Mouse (Mus musculus) lung, postnatal 36 days (tissue): ENCODE results near the gene Trrap.
"Not testable (repeated sequence)": the region's sequence is repeated elsewhere in the genome, so short reads cannot be mapped to it uniquely, and the experiment has no call there.

Experiments
- DNase-seq: peaks from one replicate; pipeline ENCODE4 v3.0.0; 2022; ENCODE audit warnings: mixed read lengths

The Trrap gene

GRCm38 (mm10) chr5:144767106-144767798, at the start of gene Trrap:
Gene Trrap, plus strand, starts transcription at chr5:144767732.
- not testable (repeated sequence) for DNase-seq

- no peak for DNase-seq
These were observed 47.8 kb upstream of the Trrap start for GRCm38 (mm10) chr5:144719781-144720180.

GRCm38 (mm10) chr5:144720281-144720680, 47.3 kb upstream of the Trrap start:
- DNase-seq: no peak

GRCm38 (mm10) chr5:144724926-144725325, 42.6 kb upstream of the Trrap start:
- DNase-seq: no peak

- no peak for DNase-seq
These were observed 42.0 kb upstream of the Trrap start for GRCm38 (mm10) chr5:144725554-144725953.

GRCm38 (mm10) chr5:144727119-144727518, 40.4 kb upstream of the Trrap start:
- DNase-seq: peak; percentile 72

GRCm38 (mm10) chr5:144728237-144728636, 39.3 kb upstream of the Trrap start:
- no peak for DNase-seq

GRCm38 (mm10) chr5:144729216-144729615, 38.3 kb upstream of the Trrap start:
- no peak for DNase-seq

GRCm38 (mm10) chr5:144733953-144734352, 33.6 kb upstream of the Trrap start:
- peak; percentile 59 for DNase-seq

GRCm38 (mm10) chr5:144734949-144735348, 32.6 kb upstream of the Trrap start:
- peak; percentile 77 for DNase-seq

GRCm38 (mm10) chr5:144737101-144737500, 30.4 kb upstream of the Trrap start:
- no peak for DNase-seq

GRCm38 (mm10) chr5:144752432-144752831, 15.1 kb upstream of the Trrap start:
- peak; percentile 41 for DNase-seq

GRCm38 (mm10) chr5:144753041-144753440, 14.5 kb upstream of the Trrap start:
- peak; percentile 89 for DNase-seq

- no peak for DNase-seq
These were observed 12.3 kb upstream of the Trrap start for GRCm38 (mm10) chr5:144755191-144755590.

- no peak for DNase-seq
These were observed 10.1 kb upstream of the Trrap start for GRCm38 (mm10) chr5:144757402-144757801.

- no peak for DNase-seq
These were observed 9.1 kb upstream of the Trrap start for GRCm38 (mm10) chr5:144758422-144758821.

GRCm38 (mm10) chr5:144761161-144761868, 6.2 kb upstream of the Trrap start, which contains the start of gene Tmem130:
Gene Tmem130, minus strand, starts transcription at chr5:144761818.
- no peak for DNase-seq

GRCm38 (mm10) chr5:144766026-144766425, 1.5 kb upstream of the Trrap start:
- DNase-seq: no peak

- no peak for DNase-seq
These were observed 886 bp upstream of the Trrap start for GRCm38 (mm10) chr5:144766646-144767045.

GRCm38 (mm10) chr5:144767911-144768841, 644 bp downstream of the Trrap start:
- DNase-seq: peak; percentile 90

- DNase-seq: no peak
These were observed 1.5 kb downstream of the Trrap start for GRCm38 (mm10) chr5:144769067-144769482.

GRCm38 (mm10) chr5:144773231-144773630, 5.7 kb downstream of the Trrap start:
- no peak for DNase-seq

- no peak for DNase-seq
These were observed 13.1 kb downstream of the Trrap start for GRCm38 (mm10) chr5:144780654-144781053.
